Mouse (Mus musculus): Measurements from ENCODE around the gene Pck1.

GRCm38 (mm10) chr2:173173521-173174511 lies 21.0 kb downstream of the Pck1 start:
- TF ChIP-seq EP300 (IDR thresholded peaks at IDR 0.05; ENCODE audit: low read depth) (peak; percentile 13; the same call in 1 of the 2 replicates), CTCF (IDR thresholded peaks at IDR 0.05; ENCODE audit: low read depth) (no peak)

Measured in liver, embryonic 14.5 days (tissue).